Mouse (Mus musculus) urinary bladder, postnatal 14 days (tissue): ENCODE data around the gene Osbpl3.

Source experiments
- DNase-seq: peaks from one replicate; pipeline ENCODE4 v3.0.0; 2021; ENCODE audit warnings: low spot score

Gene Osbpl3

DNA sequence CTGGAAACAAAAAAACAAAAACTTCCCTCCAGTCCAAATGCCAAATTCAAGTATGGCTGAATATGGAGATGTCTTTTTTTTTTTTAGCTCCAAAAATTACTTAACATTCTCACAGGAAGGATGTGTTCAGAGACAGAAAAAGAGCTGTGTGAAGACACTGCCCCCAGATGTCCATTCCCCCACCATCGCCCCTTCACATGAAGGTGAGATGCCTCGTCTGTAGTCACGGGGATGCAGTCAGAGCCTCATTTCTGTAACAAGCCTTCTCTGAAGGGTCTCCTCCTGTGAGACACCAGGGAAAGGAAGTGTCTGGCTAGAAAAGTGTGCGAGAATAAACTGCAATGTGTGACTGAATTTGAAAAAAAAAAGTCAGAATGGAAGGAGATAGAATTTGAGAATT lies 53.1 kb downstream of the Osbpl3 start:
- no peak for DNase-seq

DNA sequence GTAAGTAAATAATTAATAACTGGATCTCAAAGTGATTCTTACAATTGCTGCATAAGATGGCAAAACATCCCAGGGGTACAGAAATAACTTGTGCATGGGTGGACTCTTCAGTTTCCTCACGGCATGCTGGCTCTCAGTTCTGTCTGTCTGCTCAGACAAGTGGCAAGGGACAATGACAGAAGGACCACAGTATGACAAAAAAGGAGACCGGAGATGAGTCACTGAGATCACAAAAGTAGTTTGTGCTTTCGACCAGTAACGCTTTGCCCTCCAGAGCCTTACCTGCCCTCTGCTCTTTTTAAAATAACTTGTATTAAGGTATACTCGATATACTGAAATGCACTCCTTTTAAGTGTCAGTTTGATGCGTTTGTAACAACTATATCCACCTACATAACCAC lies 55.8 kb downstream of the Osbpl3 start:
- DNase-seq: no peak

DNA sequence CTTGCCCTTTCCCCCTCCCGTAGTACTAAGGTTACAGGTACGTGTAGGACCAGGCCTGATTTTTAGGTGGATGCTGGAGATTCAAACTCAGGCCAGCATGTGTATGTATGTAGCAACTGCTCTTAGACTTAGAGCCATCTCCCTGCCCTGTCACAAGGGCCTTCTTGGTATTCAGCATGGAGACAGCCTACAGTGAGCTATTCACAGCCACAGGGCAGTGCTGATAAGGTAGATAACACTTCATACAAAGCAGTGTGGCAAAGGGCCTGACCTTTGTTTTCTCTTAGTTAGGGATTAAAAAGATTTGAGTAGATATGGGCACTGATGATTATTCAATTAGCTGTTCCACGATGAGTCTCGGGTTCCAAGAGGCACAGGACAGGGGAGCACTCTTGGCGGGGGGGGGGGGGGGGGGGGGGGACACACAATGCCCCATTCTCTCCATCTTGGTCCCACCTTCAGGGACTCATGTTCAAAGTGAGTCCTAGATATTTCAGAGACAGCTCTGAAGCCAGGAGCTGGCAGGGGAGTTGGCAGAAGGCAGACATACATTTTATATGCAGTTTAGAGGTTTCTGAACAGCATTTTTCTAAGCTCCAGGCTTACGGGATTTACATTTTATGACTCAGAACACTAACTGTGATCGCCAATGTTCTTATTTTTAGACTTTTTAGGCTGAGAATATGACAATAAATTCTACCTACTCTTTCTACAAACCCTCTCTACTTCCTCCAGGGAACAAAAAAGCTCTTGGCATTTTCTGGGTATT lies 56.4 kb downstream of the Osbpl3 start:
- no peak for DNase-seq

DNA sequence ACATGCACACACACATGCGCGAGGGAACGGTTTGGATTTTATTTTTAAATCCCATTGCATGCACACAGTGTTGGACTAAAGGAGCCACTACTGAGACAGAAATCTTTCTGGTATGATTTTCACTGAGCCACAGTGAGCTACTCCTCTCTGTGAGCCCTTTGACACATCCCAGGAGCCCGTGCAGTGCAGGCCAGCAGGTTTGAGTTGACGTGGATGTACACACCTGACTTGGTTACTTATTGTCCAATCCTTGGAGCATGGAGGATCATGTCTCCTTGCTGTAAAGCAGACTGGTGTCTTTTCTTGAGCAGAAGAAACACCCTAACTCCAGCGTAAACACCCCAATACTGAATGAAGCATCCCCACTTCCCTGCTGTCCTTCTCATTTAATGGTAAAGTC lies 57.7 kb downstream of the Osbpl3 start:
- no peak for DNase-seq

DNA sequence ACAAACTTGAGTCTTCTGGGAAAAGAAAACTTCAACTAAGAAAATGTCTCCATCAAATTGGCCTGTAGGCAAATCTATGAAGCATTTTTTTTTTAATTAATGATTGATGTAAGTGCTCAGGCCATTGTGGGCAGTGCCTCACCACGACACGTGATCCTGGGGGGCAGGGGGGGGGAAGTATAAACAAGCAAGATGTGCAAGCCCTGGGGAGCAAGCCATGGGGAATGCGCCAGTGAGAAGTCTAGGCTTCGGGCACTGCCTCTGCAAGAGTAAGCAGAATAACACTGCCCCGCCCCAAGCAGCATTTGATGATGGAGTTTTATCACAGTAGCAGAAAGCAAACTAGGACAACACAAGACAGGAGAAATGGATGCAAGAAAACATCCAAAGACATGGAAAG lies 58.9 kb downstream of the Osbpl3 start:
- DNase-seq: no peak

DNA sequence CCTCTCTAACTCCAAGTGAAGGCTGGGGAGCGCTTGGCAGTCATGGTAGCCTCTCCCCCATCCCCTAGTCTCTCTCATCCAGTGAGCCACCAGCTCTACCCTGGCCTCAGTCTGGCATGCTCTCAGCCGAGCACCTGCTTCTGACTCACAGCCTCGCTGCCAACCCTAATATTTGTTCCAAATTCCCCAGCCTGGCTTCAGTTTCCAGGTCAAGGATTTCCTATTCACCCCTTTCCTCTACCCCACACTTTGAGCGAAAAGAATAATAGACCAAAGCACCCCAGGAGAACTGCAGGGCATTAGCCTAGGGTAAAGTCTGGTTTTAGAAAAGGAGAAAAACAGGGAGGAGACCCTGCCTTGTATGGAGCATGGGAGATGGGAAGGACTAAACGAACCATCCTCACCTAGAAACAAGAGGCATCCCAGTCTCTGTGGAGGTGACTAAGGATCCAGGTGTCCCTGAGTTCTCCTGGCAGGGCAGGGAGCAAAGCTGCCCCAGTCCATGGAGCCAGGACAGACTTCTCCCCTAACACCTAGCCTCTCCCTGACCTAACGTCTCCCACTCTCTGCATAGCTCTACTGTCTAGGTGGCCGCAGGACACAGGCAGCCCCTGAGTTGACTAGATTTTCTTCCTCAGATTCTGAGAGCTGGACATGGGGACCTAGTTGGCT lies 60.2 kb downstream of the Osbpl3 start:
- DNase-seq: no peak

DNA sequence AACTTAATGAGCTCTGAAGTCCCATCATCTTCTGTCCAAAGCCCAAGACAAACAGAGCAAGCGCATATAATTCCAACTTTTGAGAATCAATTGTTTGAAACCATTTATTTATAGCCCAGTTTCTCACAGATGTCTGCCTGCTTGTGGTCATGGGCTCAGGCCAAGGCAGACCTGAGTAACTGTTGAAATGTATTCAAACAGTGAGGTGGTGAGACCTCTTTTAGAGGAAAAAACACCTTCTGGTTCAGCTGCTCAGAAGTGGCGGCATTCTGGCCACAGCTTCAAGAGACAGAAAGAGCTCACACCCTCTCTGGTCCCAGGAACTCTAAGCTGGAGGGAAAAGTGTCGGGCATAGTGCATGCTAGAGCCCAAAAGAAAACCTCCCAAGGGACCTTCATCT lies 61.6 kb downstream of the Osbpl3 start:
- no peak for DNase-seq

DNA sequence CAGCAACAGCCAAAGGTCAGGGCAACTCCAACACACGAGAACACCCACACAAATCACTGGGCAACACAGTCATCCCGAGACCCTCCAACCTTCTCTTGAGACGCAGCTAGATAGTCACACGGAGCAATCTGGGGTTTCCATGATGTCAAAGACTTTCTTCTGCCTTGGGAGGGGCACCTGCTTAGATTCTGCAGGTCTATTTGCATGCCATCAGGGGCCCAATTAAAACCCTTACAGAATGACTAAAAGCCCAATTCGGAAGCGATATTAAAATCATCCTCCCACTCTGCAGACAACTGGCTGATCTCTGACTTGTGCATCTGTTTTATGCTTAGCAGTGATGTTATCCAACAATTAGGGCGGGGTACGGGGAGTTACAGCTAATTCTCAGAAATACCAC lies 62.0 kb downstream of the Osbpl3 start:
- DNase-seq: no peak

DNA sequence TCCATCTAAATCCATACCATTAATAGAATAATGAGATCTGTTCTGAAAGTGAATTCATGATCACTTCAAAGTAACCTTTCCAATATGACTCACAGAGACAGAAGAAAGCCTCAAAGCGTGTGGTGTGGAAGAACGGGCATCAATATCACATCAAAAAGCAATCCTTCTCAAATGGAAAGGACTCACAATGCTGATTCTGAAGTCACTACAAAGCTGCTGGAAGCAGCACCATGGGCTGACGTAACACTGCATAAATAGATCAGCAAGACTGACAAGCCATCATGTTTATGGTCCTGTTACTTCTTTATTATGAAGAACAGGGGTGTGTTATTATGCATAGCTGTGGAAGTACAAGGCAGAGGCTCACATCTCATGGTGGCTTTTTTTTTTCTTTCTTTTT lies 64.0 kb downstream of the Osbpl3 start:
- DNase-seq: no peak

DNA sequence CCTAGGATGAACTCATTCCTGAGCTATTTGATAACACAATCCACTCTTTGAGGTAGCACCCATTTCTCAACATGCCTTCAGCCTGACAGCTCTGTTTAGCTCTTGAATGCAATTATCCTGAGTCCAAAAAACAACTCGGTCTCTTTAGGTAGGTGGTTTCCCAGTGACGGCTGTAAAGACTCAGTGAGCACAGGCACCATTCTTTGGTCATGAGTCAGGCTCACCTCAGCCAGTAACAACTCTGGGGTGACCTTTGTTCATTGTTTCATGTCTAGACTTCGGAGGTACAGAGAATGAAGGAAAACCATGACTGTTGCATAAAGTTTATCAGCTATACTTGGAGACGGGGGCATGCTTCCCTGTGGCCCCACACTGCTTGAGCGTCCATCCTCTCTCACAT lies 65.7 kb downstream of the Osbpl3 start:
- no peak for DNase-seq

DNA sequence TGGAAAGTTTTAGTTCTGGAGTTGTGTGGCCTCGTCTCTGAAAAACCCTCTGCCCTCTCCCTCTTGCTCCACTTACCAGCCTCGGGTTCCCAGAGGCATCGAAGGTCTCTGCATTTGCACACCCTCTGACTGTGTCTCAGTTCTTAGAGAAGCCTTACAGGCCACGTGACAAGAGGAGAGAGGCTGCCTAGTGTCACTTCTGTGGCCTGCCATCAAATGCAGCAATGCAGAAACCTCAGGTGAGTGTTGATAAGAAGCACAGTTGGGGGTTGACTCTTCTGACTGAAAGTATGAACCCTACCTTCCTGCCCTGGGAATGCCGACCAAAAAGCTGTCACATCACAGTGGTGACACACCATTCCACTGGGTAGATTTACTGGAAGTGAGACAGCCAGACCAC lies 68.4 kb downstream of the Osbpl3 start:
- no peak for DNase-seq

DNA sequence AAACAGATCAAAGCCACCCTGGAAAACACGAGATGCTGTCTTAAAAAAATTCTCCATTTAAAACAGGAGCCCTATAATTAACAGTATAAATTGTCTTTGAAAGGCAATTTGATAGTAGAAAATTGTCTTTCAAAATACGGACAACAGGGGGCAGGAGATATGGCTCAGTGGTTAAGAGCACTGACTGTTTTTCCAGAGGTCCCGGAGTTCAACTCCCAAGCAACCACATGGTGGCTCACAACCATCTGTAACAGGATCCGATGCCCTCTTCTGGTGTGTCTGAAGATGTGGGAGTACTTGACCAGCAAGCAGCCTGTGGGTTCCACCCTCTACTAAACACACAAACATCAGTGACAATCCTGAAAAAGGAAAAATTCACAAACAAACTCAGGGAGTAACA lies 69.5 kb downstream of the Osbpl3 start:
- DNase-seq: no peak

DNA sequence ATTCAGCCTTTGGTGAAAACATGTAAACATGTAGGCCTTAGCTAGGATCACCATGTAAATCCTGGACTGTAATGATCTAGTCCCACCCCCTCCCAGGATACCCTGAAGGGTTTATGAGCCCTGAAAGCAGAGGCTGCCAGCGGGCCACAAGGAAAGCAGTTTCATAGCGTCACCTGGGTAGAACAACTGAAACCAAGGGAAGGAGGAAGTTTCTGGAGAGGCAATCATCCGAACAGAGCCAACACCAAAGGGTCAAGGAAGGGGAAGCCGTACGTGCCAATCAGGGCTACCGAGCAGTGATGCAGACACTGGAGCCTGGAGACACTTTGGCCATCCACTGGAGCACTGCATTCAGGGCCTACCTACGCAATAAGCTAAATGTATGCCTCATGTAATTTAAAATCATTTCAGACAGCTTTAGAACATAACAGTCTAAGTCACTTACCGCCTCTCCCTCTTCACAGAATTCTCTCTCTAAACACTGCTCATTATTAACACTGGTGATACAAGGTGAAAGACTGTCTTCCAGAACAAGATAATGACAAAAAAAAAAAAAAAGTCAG lies 70.5 kb downstream of the Osbpl3 start:
- no peak for DNase-seq

DNA sequence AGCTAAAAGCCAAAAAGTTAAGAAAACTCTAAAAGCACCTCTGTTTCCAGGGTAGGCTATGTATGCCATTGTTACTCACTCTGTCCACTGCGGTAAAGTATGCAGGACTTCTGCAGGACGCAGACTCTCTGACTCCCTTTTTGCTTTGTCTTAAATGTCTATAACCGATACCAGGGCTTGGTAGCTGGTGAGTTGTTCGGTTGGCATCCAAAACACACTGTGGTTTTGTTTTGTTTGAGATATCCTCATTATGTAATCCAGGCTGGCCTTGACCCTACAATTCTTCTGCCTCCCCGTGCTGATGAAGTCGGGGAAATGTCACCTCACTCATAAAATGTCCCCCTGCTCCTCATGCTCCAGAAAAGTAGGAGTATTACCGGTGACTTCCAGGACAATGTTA lies 73.3 kb downstream of the Osbpl3 start:
- no peak for DNase-seq

DNA sequence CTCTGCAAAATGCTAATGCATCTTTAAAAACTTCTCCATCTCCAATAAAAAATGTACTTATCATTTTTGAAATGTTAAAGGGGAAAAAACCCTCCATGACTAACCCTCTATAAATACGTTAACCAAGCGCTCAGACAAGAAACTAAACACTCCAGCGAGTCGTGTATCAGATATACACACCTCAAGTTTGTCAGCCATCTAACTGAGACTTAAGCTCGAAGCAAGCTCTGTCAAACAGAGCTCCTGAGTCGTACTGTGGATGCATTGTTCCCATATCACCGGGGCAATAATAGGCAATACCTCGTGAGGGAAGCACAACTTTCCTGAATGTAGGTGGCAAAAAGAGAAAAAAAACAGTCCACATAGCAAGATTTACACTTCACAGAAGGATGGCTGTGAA lies 73.8 kb downstream of the Osbpl3 start:
- no peak for DNase-seq

DNA sequence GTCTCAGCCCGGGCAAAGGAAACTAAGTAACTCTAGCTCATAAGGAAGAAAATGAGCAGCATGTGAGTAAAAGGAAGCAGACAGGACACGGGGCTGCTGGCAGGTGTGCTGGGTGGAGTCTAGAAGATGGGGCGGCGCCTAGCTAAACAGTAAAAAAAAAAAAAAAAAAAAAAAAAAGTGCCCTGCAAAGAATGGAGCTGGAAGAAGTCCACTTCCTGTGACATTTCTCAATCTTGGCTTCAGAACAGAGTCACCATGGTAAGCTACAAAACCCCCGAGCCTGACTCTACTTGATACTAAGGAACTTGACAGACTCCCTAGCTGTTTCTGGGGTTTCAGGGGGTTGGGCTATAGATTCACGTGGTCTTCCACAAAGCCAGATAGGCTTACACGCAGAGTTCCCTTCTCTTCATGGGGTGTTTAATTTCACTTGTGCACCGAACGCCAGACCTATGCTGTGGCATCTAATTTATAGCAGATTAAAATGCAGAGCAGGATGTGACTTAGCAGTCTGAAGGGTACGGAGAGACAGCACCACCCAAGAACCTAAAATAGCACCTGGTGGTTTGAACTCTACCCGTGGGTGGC lies 74.4 kb downstream of the Osbpl3 start:
- peak; percentile 47 for DNase-seq

DNA sequence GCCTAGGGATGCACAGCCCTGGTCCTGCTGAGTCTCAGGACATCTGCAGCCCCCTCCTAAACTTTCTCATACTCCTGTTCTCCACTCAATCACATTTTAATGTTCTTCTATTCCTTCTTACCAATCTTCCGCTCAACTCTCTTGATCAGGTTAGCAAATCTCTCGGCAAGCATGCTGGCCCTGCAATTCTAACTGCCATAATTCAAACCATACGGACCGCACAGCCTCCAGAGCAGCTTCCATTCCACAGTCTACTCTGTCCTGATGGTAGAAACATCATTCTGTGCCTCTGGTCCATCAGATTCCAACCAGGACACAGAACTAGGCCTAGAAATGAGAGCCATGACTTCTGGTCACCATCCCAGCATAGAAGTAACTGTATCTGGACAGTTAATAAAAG lies 76.3 kb downstream of the Osbpl3 start:
- no peak for DNase-seq

DNA sequence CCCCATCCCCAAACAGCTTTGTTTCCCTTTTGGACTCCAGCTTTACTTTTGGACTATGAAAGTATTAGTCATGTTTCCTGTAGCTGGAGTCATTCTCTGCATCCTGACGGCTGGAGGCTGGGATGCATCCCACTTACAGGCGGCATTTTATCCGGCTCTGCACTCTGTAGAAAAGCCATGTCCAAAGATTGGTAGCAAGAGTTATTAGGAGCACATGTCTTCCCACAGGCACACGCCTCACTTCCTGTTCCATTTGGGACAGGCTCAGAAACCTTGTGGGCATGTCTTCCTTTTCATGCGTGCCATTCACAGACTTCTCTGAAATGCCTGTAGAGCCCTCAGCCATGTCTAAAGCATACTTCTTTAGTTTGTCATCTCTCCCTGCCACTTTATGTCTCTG lies 76.9 kb downstream of the Osbpl3 start:
- no peak for DNase-seq

DNA sequence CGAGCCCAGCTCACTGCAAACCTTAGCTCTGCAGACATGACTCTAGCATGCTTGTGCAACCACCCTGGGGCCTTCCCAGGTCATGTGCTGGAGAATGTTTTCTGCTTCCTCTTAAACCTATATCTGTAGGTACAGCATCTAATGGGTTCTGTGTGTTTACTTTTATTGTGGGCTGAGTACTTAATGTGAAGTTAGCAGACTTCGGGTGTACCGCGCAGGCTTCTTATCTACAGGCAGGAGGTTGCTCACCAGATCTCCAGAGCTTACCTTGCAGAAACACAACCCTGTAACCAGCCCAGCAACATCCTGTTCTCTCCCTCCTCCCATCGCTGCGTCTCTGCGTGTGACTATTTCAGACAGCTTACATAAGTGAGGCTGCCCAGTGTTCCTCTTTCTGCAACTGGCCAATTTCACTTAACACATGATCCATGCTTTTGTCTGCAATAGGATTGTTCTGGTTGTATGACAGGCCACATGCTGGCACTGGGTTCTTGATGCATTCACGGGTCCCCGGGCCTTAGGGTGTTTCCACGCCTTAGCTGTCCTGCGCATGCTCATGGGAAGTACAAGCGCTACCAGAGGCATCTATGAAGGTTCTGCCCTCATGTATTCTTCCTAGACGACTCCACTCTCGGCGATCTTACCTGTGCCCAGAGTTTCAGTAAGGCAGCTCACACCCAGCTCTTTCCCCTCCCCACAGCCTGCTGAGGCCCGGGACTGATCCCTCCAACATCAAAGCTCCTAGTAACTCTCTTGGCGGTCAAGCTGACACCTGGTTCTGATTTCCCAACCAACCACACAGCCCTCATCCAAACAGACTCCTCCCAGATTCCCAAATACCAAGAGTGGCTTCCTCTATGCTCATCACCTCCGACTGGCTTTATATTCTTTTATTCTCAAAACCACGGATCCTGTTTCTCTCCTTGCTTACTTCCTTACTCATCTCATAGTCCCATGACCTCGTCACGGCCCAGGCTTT lies 78.0 kb downstream of the Osbpl3 start:
- DNase-seq: peak; percentile 56

DNA sequence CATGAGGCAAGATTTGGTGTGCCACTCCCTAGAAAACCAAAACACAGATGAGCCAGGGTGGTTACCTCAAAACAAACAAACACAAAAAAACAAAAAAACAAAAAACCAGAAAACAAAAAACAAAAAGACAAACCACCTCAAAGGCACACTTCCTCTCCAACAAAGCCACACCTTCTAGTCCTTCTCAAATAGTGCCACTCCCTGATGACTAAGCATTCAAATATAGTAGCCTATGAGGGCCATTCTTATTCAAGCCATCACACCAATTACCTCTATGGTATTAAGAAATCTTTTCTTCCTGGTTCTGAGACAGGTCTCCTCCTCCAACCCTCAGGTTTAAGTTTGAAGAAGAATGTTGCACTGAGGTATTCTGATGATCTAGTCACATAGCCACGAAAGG lies 79.3 kb downstream of the Osbpl3 start:
- no peak for DNase-seq

DNA sequence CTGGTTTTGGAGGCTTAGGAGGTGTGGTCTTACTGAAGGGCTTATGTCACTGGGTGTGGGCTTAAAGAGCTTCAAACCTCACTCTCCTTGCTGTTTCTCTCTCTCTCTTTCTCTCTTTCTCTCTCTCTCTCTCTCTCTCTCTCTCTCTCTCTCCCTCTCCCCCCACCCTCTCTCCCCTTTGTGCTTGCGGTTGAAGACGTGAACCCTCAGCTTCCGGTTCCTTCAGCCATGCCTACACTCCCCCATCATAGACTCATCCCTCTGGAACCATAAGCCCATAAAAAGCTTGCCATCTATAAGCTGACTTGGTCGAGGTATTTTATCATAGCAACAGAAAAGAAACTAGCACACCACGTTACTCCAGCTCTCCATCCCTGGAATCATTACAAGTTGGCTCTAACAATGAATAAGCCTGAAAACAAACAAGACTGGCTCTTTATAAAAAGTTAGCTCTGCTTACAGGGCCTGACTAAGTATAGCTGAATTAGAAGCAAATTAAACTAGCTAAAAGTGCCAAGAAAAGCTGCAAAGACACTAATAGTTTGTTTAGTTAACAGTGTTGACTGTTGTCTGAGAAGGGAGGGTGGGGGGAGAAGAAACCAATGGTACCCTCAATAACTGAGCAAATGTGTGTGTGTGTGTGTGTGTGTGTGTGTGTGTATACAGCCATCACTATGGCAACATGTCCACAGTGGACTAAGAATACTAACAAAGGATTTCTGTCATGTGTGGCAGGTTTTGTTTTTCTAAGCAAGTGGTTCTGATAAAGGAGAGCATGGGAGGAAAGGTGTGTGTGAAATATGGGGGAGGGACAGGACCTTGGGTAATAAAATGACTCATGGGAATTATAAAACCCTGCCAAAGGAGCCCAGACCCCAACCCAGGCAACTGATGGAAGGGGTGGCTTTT lies 83.2 kb downstream of the Osbpl3 start:
- no peak for DNase-seq
